Mouse (Mus musculus): ENCODE measurements around the gene Cdh18.

DNA sequence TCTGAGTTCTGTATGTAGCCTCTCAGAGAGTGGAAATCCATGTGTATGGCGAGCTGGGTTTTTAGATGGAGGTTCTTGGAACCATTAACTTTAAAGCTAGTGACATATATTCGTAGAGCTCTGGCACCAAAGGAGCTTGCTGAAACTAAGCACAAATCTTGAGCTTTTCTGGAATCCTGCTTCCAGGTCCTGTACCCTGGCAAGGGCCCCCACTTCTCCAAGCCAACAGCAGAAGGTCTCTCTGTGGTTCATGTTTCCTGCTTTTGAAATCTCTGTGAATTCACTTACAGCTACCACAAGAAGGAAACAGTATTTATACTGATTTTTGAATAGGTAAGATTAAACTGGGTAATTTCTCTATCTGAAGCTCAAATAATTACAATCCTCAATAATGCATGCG is 767.9 kb downstream of the Cdh18 start:
- TF ChIP-seq POLR2A (IDR thresholded peaks at IDR 0.05; ENCODE audit: borderline replicate concordance, control insufficient read depth, low read depth, low read length) = no peak
- no peak for TF ChIP-seq CTCF (IDR thresholded peaks at IDR 0.05; ENCODE audit: control insufficient read depth, insufficient read depth, low read length)
